Mouse (Mus musculus) kidney, adult 2 months (tissue): ENCODE data around the gene Spata19. TPM values are rescaled to one million over a fixed set of nuclear protein-coding genes. Genes with fewer than 3 reads are reported as not detected.

Source experiments
- DNase-seq: peaks from one replicate; pipeline ENCODE4 v3.0.0; 2021
- H3K27ac ChIP-seq: fragments of 200-500 bp; 2 replicates; pipeline ENCODE4 v1.5.1; 2012; ENCODE audit warnings: low read depth, low read length, control low read depth, inconsistent platforms; ENCODE audit not compliant: insufficient read depth
- H3K27me3 ChIP-seq: fragments of 200-500 bp; replicated peaks from 2 replicates; pipeline ENCODE4 v1.6.1; 2012; ENCODE audit warnings: mild to moderate bottlenecking, moderate library complexity, low read length, inconsistent platforms; ENCODE audit not compliant: control insufficient read depth, insufficient read depth
- H3K36me3 ChIP-seq: fragments of 200-500 bp; 2 replicates; pipeline ENCODE4 v1.6.1; 2012; ENCODE audit warnings: mild to moderate bottlenecking, moderate library complexity, low read length, inconsistent platforms; ENCODE audit not compliant: control insufficient read depth, insufficient read depth
- H3K4me1 ChIP-seq: fragments of 200-500 bp; 2 replicates; pipeline ENCODE4 v1.6.1; 2011; ENCODE audit warnings: low read length; ENCODE audit not compliant: control insufficient read depth, insufficient read depth
- H3K4me3 ChIP-seq: fragments of 200-500 bp; 2 replicates; pipeline ENCODE4 v1.5.1; 2011; ENCODE audit warnings: mild to moderate bottlenecking, low read depth, low read length, control low read depth; ENCODE audit not compliant: insufficient read depth
- CTCF ChIP-seq: fragments of 200-500 bp; conservative IDR thresholded peaks from 2 replicates; pipeline ENCODE4 v1.5.1; 2011; ENCODE audit warnings: low read depth, mild to moderate bottlenecking, control low read depth, low read length, moderate library complexity, mixed read lengths; ENCODE audit not compliant: insufficient read depth, insufficient read length
- POLR2A ChIP-seq: fragments of 200-500 bp; IDR thresholded peaks from one replicate; pipeline ENCODE4 v1.6.1; 2011; ENCODE audit warnings: low read depth, low read length, control low read depth
- WGBS: fragments of 180-500 bp; shearing (Covaris S2); methylation state at CpG from one replicate; pipeline ENCODE4 v1.1.7; 2018; 5-methylcytosine and 5-hydroxymethylcytosine counted together
- polyA plus RNA-seq: library from polyadenylated mRNA; depleted of rRNA; stranded (reverse); fragments of >200 nt; gene quantifications from 2 replicates; pipeline ENCODE4 v1.2.3, GENCODE M21; 2012; rRNA removed

Gene Spata19
- not detected in 2 replicates for polyA plus RNA-seq

DNA sequence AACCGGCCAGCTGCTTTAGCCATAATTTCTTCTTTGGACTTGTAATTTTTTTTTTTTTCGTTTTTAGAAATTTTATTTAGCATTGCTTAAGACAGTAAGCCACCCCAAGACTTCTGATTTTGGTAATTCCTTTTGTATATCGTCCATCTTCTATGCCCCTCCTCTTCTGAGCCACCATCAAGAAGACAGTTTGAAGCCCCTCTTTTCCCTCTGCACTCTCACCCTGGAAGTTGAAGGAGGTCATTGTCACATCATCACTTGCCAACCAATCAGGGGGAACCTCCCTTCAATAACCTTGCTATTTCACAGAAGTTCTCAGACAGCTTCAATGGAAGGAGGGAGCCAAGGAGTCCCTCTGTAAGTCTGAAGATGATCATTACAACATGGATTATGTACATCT lies at the start of gene Spata19:
Spata19 (plus strand) TSS at position 301 of the 400 bp plus-strand sequence.
- DNase-seq, result no peak
- TF ChIP-seq POLR2A (no peak), CTCF (no peak)

DNA sequence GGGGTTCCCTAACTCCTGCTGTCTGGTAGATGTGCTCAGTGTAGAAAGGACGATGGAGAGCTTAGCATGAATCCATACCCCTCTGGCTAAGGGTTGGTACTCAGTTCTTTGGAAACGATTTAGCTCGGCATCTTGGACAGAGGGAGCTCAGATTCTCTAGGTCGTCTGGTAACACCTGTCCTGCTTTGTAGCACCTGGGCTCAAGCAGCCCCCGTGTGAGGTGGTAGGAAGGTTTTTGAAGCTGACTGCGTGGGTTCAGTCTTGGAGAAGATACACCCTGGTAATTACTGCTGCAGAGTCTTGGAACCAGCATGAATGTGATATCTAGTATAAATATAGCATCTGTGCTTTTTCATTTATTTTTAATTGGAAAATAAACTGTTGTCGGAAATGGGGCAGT lies 43.5 kb upstream of the Spata19 start:
- Histone ChIP-seq H3K4me3 (no peak overlapping the region), H3K27ac (no peak overlapping the region), H3K36me3 (no peaks in the 10 kb centered on the region), H3K4me1 (no peaks in the 10 kb centered on the region), H3K27me3 (no peaks in the 10 kb centered on the region)
- WGBS, result 80% methylated on average over 7 of the region's 7 CpGs
- TF ChIP-seq CTCF (no peak), POLR2A (no peak)
- DNase-seq, result no peak

More for the DNA sequence above, at the start of gene Spata19:
- Histone ChIP-seq H3K27me3 (no peaks in the 10 kb centered on the region), H3K27ac (no peak within 1 kb of the TSS), H3K36me3 (no peaks in the 10 kb centered on the region), H3K4me3 (no peak within 1 kb of the TSS), H3K4me1 (no peaks in the 10 kb centered on the region)
- WGBS, result 62% methylated on average over 3 of the region's 3 CpGs

DNA sequence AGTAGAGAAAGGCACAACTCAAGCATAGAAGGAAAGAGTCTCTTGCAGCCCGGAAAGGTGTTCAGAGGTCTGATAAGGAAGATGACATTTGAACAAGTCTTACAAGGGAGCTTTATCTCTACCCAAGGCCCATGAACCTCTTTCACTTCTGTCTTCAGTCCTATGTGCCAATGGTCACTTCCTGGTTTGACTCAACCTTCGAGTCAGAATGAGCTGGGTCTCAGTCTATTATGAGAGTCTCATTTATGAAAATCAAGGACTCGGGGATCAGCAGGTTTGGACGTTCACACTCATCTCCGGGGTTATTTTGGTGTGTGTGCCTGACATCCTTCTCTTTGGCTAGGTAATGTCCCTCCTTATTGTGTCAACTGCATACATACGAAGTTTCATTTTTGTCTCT lies 38.7 kb upstream of the Spata19 start:
- no peak for TF ChIP-seq POLR2A
- no peak for TF ChIP-seq CTCF
- Histone ChIP-seq H3K36me3 (no peaks in the 10 kb centered on the region), H3K4me1 (no peaks in the 10 kb centered on the region), H3K27ac (no peak overlapping the region), H3K4me3 (no peak overlapping the region), H3K27me3 (no peaks in the 10 kb centered on the region)
- no peak for DNase-seq
- 87% methylated on average over 6 of the region's 6 CpGs for WGBS

DNA sequence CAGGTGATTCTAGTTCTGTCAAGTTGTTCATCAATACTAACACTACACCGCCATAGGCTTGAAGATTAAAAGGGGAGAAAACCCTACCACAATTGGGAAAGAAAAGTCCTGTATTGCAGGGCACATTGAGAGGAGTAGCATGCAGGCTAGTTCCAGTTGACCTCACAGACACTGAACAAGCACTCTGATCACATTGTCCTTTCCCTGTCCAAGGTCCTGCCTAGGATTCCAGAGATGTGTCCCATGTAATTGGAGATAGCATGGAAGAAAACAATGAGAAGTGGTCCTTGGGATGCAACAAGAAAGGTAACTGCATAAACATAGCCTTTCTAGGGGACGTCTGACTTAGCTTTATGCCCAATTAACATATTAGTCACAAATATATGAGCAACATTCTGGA lies 29.4 kb upstream of the Spata19 start:
- H3K27me3 ChIP-seq, result no peaks in the 10 kb centered on the region
- H3K36me3 ChIP-seq, result no peaks in the 10 kb centered on the region
- no peaks in the 10 kb centered on the region for H3K4me1 ChIP-seq
- TF ChIP-seq CTCF (no peak), POLR2A (no peak)
- no peak overlapping the region for H3K4me3 ChIP-seq
- 52% methylated on average over 2 of the region's 2 CpGs for WGBS
- DNase-seq, result no peak
- H3K27ac ChIP-seq, result no peak overlapping the region

DNA sequence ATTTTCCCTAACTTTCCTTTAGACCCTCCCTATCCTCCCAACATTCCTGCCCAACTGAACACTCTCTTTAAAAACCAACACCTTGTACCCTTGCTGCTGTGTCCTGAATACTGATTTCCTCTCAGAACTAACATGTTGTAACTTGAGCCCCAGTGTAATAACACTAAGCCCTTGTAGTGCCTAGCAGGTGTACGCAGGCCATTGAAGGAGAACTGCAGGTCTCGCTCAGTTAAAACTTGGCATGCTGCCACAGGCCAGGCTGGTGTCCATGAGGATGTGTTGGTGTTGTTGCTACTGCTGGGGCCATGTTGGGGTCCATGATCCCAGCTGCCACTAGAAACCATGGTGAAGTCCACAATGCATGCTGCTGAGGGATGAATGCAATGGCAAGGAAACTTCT lies 27.5 kb upstream of the Spata19 start:
- no peaks in the 10 kb centered on the region for H3K36me3 ChIP-seq
- no peaks in the 10 kb centered on the region for H3K27me3 ChIP-seq
- 42% methylated on average over 2 of the region's 2 CpGs for WGBS
- no peak for DNase-seq
- no peaks in the 10 kb centered on the region for H3K4me1 ChIP-seq
- no peak overlapping the region for H3K4me3 ChIP-seq
- no peak for TF ChIP-seq CTCF
- no peak for TF ChIP-seq POLR2A
- H3K27ac ChIP-seq, result no peak overlapping the region

DNA sequence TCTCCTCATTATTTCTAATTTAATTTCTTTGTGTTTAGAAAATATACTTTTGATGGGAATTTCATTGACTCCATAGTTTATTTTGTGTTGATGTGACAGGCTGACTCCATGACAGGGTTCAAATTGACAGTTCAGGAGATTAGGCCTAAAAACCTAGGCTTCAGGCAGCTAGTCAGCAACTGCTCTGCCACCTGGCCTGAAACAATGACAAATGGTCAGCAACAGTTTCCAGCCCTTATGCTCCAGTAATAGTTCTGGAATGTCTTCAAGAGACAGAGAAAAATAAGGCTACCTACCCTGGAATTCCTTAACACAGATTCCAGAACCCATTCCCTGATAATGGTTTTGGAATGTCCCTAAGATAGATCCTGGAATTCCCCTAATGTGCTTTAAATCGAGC lies 20.9 kb upstream of the Spata19 start:
- no peaks in the 10 kb centered on the region for H3K27me3 ChIP-seq
- 63% methylated on average over 1 of the region's 1 CpGs for WGBS
- no peak for DNase-seq
- H3K4me1 ChIP-seq, result no peaks in the 10 kb centered on the region
- TF ChIP-seq POLR2A (no peak), CTCF (no peak)
- no peak overlapping the region for H3K4me3 ChIP-seq
- no peaks in the 10 kb centered on the region for H3K36me3 ChIP-seq
- no peak overlapping the region for H3K27ac ChIP-seq

DNA sequence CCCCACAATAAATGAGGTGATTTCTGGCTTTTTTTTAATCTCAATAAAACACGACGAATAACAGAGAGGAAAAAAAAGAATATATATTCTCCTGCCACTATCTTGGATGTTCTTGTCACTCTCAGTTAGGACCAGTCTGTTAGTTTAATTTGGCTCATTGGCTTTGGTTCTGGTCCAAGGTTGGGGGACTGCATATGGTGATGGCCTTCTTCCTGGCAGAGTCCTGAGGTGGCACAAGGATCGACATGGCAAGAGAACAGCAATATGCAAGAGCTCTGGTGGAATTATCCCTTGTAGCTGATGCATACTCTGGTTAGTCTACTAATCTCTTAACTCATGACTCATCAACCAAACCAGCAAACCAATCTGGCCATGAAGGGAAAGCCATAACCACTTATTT lies 9.6 kb upstream of the Spata19 start:
- WGBS, result 79% methylated on average over 3 of the region's 3 CpGs
- H3K27me3 ChIP-seq, result no peaks in the 10 kb centered on the region
- no peak overlapping the region for H3K4me3 ChIP-seq
- no peak overlapping the region for H3K27ac ChIP-seq
- no peaks in the 10 kb centered on the region for H3K4me1 ChIP-seq
- no peaks in the 10 kb centered on the region for H3K36me3 ChIP-seq
- DNase-seq, result no peak
- TF ChIP-seq POLR2A, result no peak
- no peak for TF ChIP-seq CTCF

DNA sequence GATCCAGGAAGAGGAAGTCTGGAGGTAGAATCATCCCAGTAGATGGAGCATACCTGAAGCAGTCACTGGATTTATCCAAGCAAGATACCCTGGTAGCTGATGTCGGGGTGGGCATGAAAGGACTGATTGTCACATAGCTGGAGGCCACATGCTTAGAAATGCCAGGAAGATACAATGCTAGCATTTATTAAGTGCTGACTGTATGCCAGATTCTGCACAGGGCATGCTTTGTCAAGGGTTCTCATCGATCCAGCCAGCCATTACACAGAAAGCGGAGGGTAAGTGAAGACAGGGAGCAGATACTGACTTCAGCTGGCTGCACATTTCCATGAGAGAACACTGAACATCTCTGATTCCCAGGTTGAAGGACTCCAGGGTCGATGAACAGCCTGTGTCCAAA lies 4.6 kb downstream of the Spata19 start:
- Histone ChIP-seq H3K4me1 (no peaks in the 10 kb centered on the region), H3K4me3 (no peak overlapping the region), H3K27me3 (no peaks in the 10 kb centered on the region), H3K36me3 (no peaks in the 10 kb centered on the region), H3K27ac (no peak overlapping the region)
- WGBS, result 85% methylated on average over 4 of the region's 4 CpGs
- no peak for TF ChIP-seq CTCF
- no peak for TF ChIP-seq POLR2A
- DNase-seq, result no peak
